8 mouse cellular contexts compared by ENCODE assay signal in genomic region chr9:57537044-57537727, GRCm38 (mm10). TPM values are rescaled to one million over a fixed set of nuclear protein-coding genes. Genes with fewer than 3 reads are reported as not detected.
DNase-seq lines count a peak whose midpoint lies in the region; ATAC-seq and TF ChIP-seq lines count a peak whose summit lies in the region.

Gene Fam219b, plus strand, starts transcription at chr9:57537528.

- H3K4me3 ChIP-seq in CH12.LX (replicated peaks in 1 of 3; ENCODE audit: low read depth in 2 of 3, low read length in 2 of 3, poor library complexity in 1 of 3), result peak within 1 kb of the TSS; percentile 82 to 95 (median 90)
- peak within 1 kb of the TSS; percentile 85 for H3K4me3 ChIP-seq in forebrain, embryonic 10.5 days
- peak within 1 kb of the TSS; percentile 75 for H3K4me3 ChIP-seq in heart, embryonic 15.5 days
- H3K4me3 ChIP-seq in liver, embryonic 13.5 days (replicated peaks), result peak within 1 kb of the TSS; percentile 91
- H3K4me3 ChIP-seq in stomach, embryonic 14.5 days (ENCODE audit: low read depth, low read length), result peak within 1 kb of the TSS; percentile 91

- TF ChIP-seq RAD21 in CH12.LX (IDR thresholded peaks at IDR 0.05; ENCODE audit: low read depth, low read length), result no peak

- ATAC-seq in heart, embryonic 15.5 days (replicated peaks; ENCODE audit: insufficient number of reproducible peaks, insufficient read depth, low FRiP score, low read depth), result peak; percentile 89
- peak; percentile 89 for ATAC-seq in liver, embryonic 13.5 days (ENCODE audit: low read depth)
- peak; percentile 90 for ATAC-seq in stomach, embryonic 14.5 days (ENCODE audit: insufficient number of reproducible peaks, insufficient read depth, low FRiP score, low read depth)

- peaks cover 10% of the 10 kb centered on the region for H3K79me2 ChIP-seq in CH12.LX (replicated peaks; ENCODE audit: control insufficient read depth, extremely low read depth, insufficient read depth, poor library complexity, severe bottlenecking)

- TF ChIP-seq CTCF in CH12.LX (conservative IDR thresholded peaks at IDR 0.05 in 1 of 2, IDR thresholded peaks at IDR 0.05 in 1 of 2; ENCODE audit: low read depth in 2 of 2, low read length in 2 of 2), result no peak

- H3K4me2 ChIP-seq in CH12.LX (ENCODE audit: insufficient read depth, low read depth, poor library complexity, severe bottlenecking), result peak within 1 kb of the TSS; percentile 90
- H3K4me2 ChIP-seq in heart, embryonic 15.5 days, result peak within 1 kb of the TSS; percentile 76
- peak within 1 kb of the TSS; percentile 95 for H3K4me2 ChIP-seq in liver, embryonic 13.5 days
- H3K4me2 ChIP-seq in stomach, embryonic 14.5 days (replicated peaks; ENCODE audit: low read depth, low read length), result peak within 1 kb of the TSS; percentile 59

- peak within 1 kb of the TSS; percentile 79 for H3K9ac ChIP-seq in CH12.LX (ENCODE audit: insufficient read depth, low read depth)
- H3K9ac ChIP-seq in heart, embryonic 15.5 days, result peak within 1 kb of the TSS; percentile 80
- H3K9ac ChIP-seq in liver, embryonic 13.5 days, result peak within 1 kb of the TSS; percentile 94
- peak within 1 kb of the TSS; percentile 87 for H3K9ac ChIP-seq in stomach, embryonic 14.5 days (replicated peaks; ENCODE audit: low read depth, low read length)

- DNase-seq in CH12.LX (ENCODE audit: extremely low read depth), result peak; percentile 85
- DNase-seq in c-Kit-positive CD71-negative TER-119-negative erythroid progenitor cells, embryonic 14.5 days (ENCODE audit: low read depth), result peak; percentile 79
- DNase-seq in forebrain, embryonic 10.5 days (ENCODE audit: extremely low spot score, low spot score), result peak; percentile 86
- DNase-seq in kidney, postnatal 25 days, result peak; percentile 93 to 95
- DNase-seq in liver, embryonic 13.5 days, result peak; percentile 86
- DNase-seq in natural killer cell, adult 2 months (ENCODE audit: low spot score in 2 of 2), result peak; percentile 80 to 84

- in situ Hi-C loops in CH12.LX (cut with MboI; ENCODE audit: low pct_ligation_motif_present, low pct_unique_long_range_greater_than_20kb, low sequenced_read_pairs), result no loop called here

- peak within 1 kb of the TSS; percentile 26; the same call in 1 of the 2 replicates for H3K27ac ChIP-seq in CH12.LX (ENCODE audit: insufficient read depth, low read depth)
- H3K27ac ChIP-seq in forebrain, embryonic 10.5 days, result peak within 1 kb of the TSS; percentile 95
- H3K27ac ChIP-seq in heart, embryonic 15.5 days, result peak within 1 kb of the TSS; percentile 81
- H3K27ac ChIP-seq in liver, embryonic 13.5 days, result peak within 1 kb of the TSS; percentile 85
- peak within 1 kb of the TSS; percentile 81 for H3K27ac ChIP-seq in stomach, embryonic 14.5 days (ENCODE audit: low read length)

- peak; percentile 86 for TF ChIP-seq POLR2A in CH12.LX (IDR thresholded peaks at IDR 0.05; ENCODE audit: low read depth, low read length)

- H3K4me1 ChIP-seq in CH12.LX (ENCODE audit: control insufficient read depth in 1 of 2, insufficient read depth in 2 of 2), result peaks cover 7 to 24% of the 10 kb centered on the region in 2 experiments
- peaks cover 27% of the 10 kb centered on the region for H3K4me1 ChIP-seq in forebrain, embryonic 10.5 days
- peaks cover 16% of the 10 kb centered on the region for H3K4me1 ChIP-seq in heart, embryonic 15.5 days (replicated peaks)
- peaks cover 40% of the 10 kb centered on the region for H3K4me1 ChIP-seq in liver, embryonic 13.5 days (replicated peaks)
- peaks cover 9% of the 10 kb centered on the region; the same call in 1 of the 2 replicates for H3K4me1 ChIP-seq in stomach, embryonic 14.5 days (ENCODE audit: control insufficient read depth, insufficient read depth, low read length)

- H3K27me3 ChIP-seq in CH12.LX (replicated peaks), result no peaks in the 10 kb centered on the region
- no peaks in the 10 kb centered on the region for H3K27me3 ChIP-seq in forebrain, embryonic 10.5 days (ENCODE audit: poor library complexity, severe bottlenecking)
- no peaks in the 10 kb centered on the region for H3K27me3 ChIP-seq in heart, embryonic 15.5 days
- H3K27me3 ChIP-seq in liver, embryonic 13.5 days, result no peaks in the 10 kb centered on the region
- H3K27me3 ChIP-seq in stomach, embryonic 14.5 days (ENCODE audit: control insufficient read depth, insufficient read depth, low read length), result no peaks in the 10 kb centered on the region

- dilution Hi-C loops in CH12.LX (cut with MboI; ENCODE audit: extremely low pct_ligation_motif_present, extremely low pct_unique_long_range_greater_than_20kb, low sequenced_read_pairs), result no loop called here

- 3% methylated on average over 45 of the region's 45 CpGs for WGBS in forebrain, embryonic 10.5 days
- 2% methylated on average over 45 of the region's 45 CpGs for WGBS in heart, embryonic 15.5 days
- WGBS in liver, embryonic 13.5 days (ENCODE audit: insufficient replicate concordance), result 2% methylated on average over 45 of the region's 45 CpGs
- 2% methylated on average over 45 of the region's 45 CpGs for WGBS in stomach, embryonic 14.5 days

- H3K36me3 ChIP-seq in CH12.LX (replicated peaks in 1 of 2; ENCODE audit: control insufficient read depth in 1 of 2, insufficient read depth in 1 of 2, low read length in 1 of 2), result peaks cover 34 to 64% of the 10 kb centered on the region in 2 experiments
- peaks cover 64% of the 10 kb centered on the region for H3K36me3 ChIP-seq in forebrain, embryonic 10.5 days (replicated peaks)
- peaks cover 38% of the 10 kb centered on the region for H3K36me3 ChIP-seq in heart, embryonic 15.5 days
- H3K36me3 ChIP-seq in liver, embryonic 13.5 days, result peaks cover 49% of the 10 kb centered on the region
- peaks cover 31% of the 10 kb centered on the region for H3K36me3 ChIP-seq in stomach, embryonic 14.5 days (ENCODE audit: control insufficient read depth, insufficient read depth, low read length)

- no peak for TF ChIP-seq EP300 in CH12.LX (IDR thresholded peaks at IDR 0.05; ENCODE audit: low read length)

- no peaks in the 10 kb centered on the region for H3K9me3 ChIP-seq in CH12.LX (replicated peaks; ENCODE audit: low read length)
- no peaks in the 10 kb centered on the region for H3K9me3 ChIP-seq in forebrain, embryonic 10.5 days
- no peaks in the 10 kb centered on the region for H3K9me3 ChIP-seq in heart, embryonic 15.5 days (replicated peaks)
- no peaks in the 10 kb centered on the region for H3K9me3 ChIP-seq in liver, embryonic 13.5 days (replicated peaks)
- no peaks in the 10 kb centered on the region for H3K9me3 ChIP-seq in stomach, embryonic 14.5 days (ENCODE audit: control insufficient read depth, low read depth, low read length)

TF ChIP-seq in CH12.LX, 34 proteins besides CTCF, POLR2A, EP300 and RAD21 (continues in another document):
- peak; percentile 80 for TF ChIP-seq MAX (IDR thresholded peaks at IDR 0.05; ENCODE audit: low read length)
- TF ChIP-seq SMC3 (IDR thresholded peaks at IDR 0.05; ENCODE audit: low read depth, low read length), result no peak
- no peak for TF ChIP-seq USF1 (IDR thresholded peaks at IDR 0.05; ENCODE audit: low read depth, low read length)
- TF ChIP-seq ETS1 (conservative IDR thresholded peaks at IDR 0.05; ENCODE audit: low read depth, low read length), result no peak
- 0 out of 2 replicates have a peak, but pooled peaks have one; percentile 28 for TF ChIP-seq MAZ (IDR thresholded peaks at IDR 0.05; ENCODE audit: low read depth, low read length)
- 0 out of 2 replicates have a peak, but pooled peaks have one; percentile 53 for TF ChIP-seq E2F4 (IDR thresholded peaks at IDR 0.05; ENCODE audit: insufficient replicate concordance, low read depth, low read length)
- peak; percentile 87 for TF ChIP-seq TCF12 (IDR thresholded peaks at IDR 0.05; ENCODE audit: low read depth, low read length)
- TF ChIP-seq NELFE (IDR thresholded peaks at IDR 0.05; ENCODE audit: low read depth, low read length), result peak; percentile 68
- TF ChIP-seq ZC3H11A (IDR thresholded peaks at IDR 0.05; ENCODE audit: low read depth, low read length), result no peak
- no peak for TF ChIP-seq PAX5 (IDR thresholded peaks at IDR 0.05; ENCODE audit: low read length)
- TF ChIP-seq ZMIZ1 (IDR thresholded peaks at IDR 0.05; ENCODE audit: low read depth, low read length), result peak; percentile 76; the same call in 1 of the 2 replicates
- TF ChIP-seq MXI1 (IDR thresholded peaks at IDR 0.05; ENCODE audit: low read depth, low read length), result peak; percentile 90
- no peak for TF ChIP-seq ZNF384 (IDR thresholded peaks at IDR 0.05; ENCODE audit: low read depth, low read length)
- peak; percentile 78; the same call in 1 of the 2 replicates for TF ChIP-seq UBTF (IDR thresholded peaks at IDR 0.05; ENCODE audit: low read depth, low read length)
- TF ChIP-seq HCFC1 (IDR thresholded peaks at IDR 0.05; ENCODE audit: low read depth, low read length), result peak; percentile 91
- TF ChIP-seq USF2 (conservative IDR thresholded peaks at IDR 0.05; ENCODE audit: low read depth, low read length), result no peak
- TF ChIP-seq SIN3A (IDR thresholded peaks at IDR 0.05; ENCODE audit: low read length), result peak; percentile 84; the same call in 1 of the 2 replicates
- peak; percentile 65; the same call in 1 of the 2 replicates for TF ChIP-seq MYC (IDR thresholded peaks at IDR 0.05; ENCODE audit: low read depth, low read length)
- TF ChIP-seq JUN (IDR thresholded peaks at IDR 0.05; ENCODE audit: insufficient read depth, low read depth, low read length), result no peak
- no peak for TF ChIP-seq BHLHE40 (IDR thresholded peaks at IDR 0.05; ENCODE audit: low read depth, low read length)
- TF ChIP-seq POLR2AphosphoS2 (IDR thresholded peaks at IDR 0.05; ENCODE audit: low read depth, low read length), result peak; percentile 89
- no peak; the same call in 1 of the 2 replicates for TF ChIP-seq GABPA (IDR thresholded peaks at IDR 0.05; ENCODE audit: insufficient replicate concordance, low read depth, low read length)
- TF ChIP-seq KAT2A (IDR thresholded peaks at IDR 0.05; ENCODE audit: insufficient replicate concordance, low read length), result peak; percentile 74; the same call in 1 of the 2 replicates
- no peak for TF ChIP-seq ZKSCAN1 (IDR thresholded peaks at IDR 0.05; ENCODE audit: borderline replicate concordance, low read depth, low read length)
- no peak for TF ChIP-seq MAFK (IDR thresholded peaks at IDR 0.05; ENCODE audit: insufficient replicate concordance, low read length)
- no peak for TF ChIP-seq JUND (conservative IDR thresholded peaks at IDR 0.05; ENCODE audit: low read depth, low read length)
- TF ChIP-seq CHD2 (IDR thresholded peaks at IDR 0.05; ENCODE audit: low read length), result no peak; the same call in 1 of the 2 replicates

RNA-seq across cellular contexts. Expression of gene Fam219b, which starts in this region (rescaled TPM):
- total RNA-seq in CH12.LX (2012; rRNA removed) (10.6 and 11.8 TPM in 2 replicates), CH12.LX (2014; rRNA removed) (8.3 and 9.3 TPM in 2 replicates)
- polyA plus RNA-seq in CH12.LX (2012; ENCODE audit: insufficient read length, low read depth), result 9.2 and 10.2 TPM in 2 replicates
- 17.7 and 18.7 TPM in 2 replicates for polyA plus RNA-seq in forebrain, embryonic 10.5 days (2016; fragmentation: Nextera tagmentation; extraction: Ambion mirVana)
- polyA plus RNA-seq in heart, embryonic 15.5 days (2015; fragmentation: Nextera tagmentation; extraction: Ambion mirVana), result 10.6 and 15.1 TPM in 2 replicates
- polyA plus RNA-seq in liver, embryonic 13.5 days (2015; fragmentation: Nextera tagmentation; extraction: Ambion mirVana), result 7.6 and 8.2 TPM in 2 replicates
- polyA plus RNA-seq in stomach, embryonic 14.5 days (2014; fragmentation: Nextera tagmentation; extraction: Ambion mirVana), result 22.5 and 23.6 TPM in 2 replicates

Comparison
In these comparisons a context has a peak if more than half of its experiments do, and no peak if none do; other contexts are left out.
1. Peak in every context shown above with its lines: DNase-seq, ATAC-seq, H3K4me3 ChIP-seq and H3K27ac ChIP-seq.
2. H3K27ac ChIP-seq: peak in every context shown above with its lines; median percentile 95 in forebrain, embryonic 10.5 days; 85 in liver, embryonic 13.5 days; 81 in heart, embryonic 15.5 days; 81 in stomach, embryonic 14.5 days; 26 in CH12.LX.